Mouse (Mus musculus) gastrocnemius, adult 2 months (tissue): Measurements from ENCODE around the gene Zfp688. TPM values are rescaled to one million over a fixed set of nuclear protein-coding genes. Genes with fewer than 3 reads are reported as not detected.
"Not testable (repeated sequence)": the region's sequence is repeated elsewhere in the genome, so short reads cannot be mapped to it uniquely, and the experiment has no call there.

Experiments
- DNase-seq: peaks from one replicate; pipeline ENCODE4 v3.0.0; 2022
- H3K27ac ChIP-seq: fragments of 200-600 bp; 2 replicates; pipeline ENCODE4 v1.8.1; 2022; ENCODE audit warnings: mild to moderate bottlenecking
- H3K4me3 ChIP-seq: fragments of 200-600 bp; 2 replicates; pipeline ENCODE4 v1.8.1; 2022; ENCODE audit warnings: mild to moderate bottlenecking, moderate library complexity
- CTCF ChIP-seq: fragments of 200-600 bp; IDR thresholded peaks from 2 replicates; pipeline ENCODE4 v1.8.1; 2022; ENCODE audit warnings: antibody characterized with exemption, mild to moderate bottlenecking, moderate library complexity
- intact Hi-C: fragments of 180-260 bp; cut with DNase I; formaldehyde crosslinking; loops from one replicate; pipeline ENCODE4 v1.15.1; 2025
- total RNA-seq, 2 experiments: library from RNA; stranded (reverse); gene quantifications; 2 replicates each; pipeline ENCODE4 v1.2.3; 2021

Zfp688 gene
- total RNA-seq, 2 experiments from 2014 or later, result 1.5 to 2.1 TPM

- TF ChIP-seq CTCF, result peak; percentile 17; the same call in 1 of the 2 replicates
- Histone ChIP-seq H3K27ac (no peak overlapping the region), H3K4me3 (no peak overlapping the region)
- intact Hi-C loops, result no loop called here
- no peak for DNase-seq
These were observed 18.9 kb downstream of the Zfp688 start for GRCm38 (mm10) chr7:127402980-127403379.

DNA sequence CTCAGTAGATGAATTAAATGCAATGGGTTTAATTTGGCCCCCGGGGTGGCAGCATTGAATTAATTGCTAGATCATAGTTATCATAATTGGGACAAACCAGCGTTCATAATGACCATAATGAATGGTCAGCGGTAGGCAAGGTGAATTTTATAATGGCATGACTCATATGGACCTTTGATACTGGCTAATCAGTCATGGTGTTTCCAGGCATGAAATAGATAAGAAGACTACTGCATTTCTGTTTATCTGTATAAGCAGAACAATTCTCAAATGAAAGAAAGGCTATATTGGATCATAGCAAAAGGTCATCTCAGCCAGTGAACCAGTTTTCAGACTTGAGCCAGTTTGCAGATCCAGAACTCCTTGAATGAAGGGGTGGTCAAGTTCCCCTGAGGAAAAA, 21.5 kb downstream of the Zfp688 start:
- DNase-seq, result no peak
- no peak for TF ChIP-seq CTCF
- Histone ChIP-seq H3K27ac (no peak overlapping the region), H3K4me3 (no peak overlapping the region)
- intact Hi-C loops, result no loop called here

- peak overlapping the region; percentile 93 for H3K27ac ChIP-seq
- no peak for TF ChIP-seq CTCF
- no peak for DNase-seq
- intact Hi-C loops, result loop anchor here (2.0 kb wide), 1 partner anchor 29 kb away; no protein-coding TSS in a partner anchor
- H3K4me3 ChIP-seq, result peak overlapping the region; percentile 87
These were observed 27.9 kb downstream of the Zfp688 start for GRCm38 (mm10) chr7:127393944-127394333.

- Histone ChIP-seq H3K4me3 (peak within 1 kb of the TSS; percentile 87), H3K27ac (peak within 1 kb of the TSS; percentile 93)
- DNase-seq, result peak; percentile 96
- intact Hi-C loops, result no loop called here
- no peak for TF ChIP-seq CTCF
These were observed 28.5 kb downstream of the Zfp688 start, which contains the start of gene E430018J23Rik for GRCm38 (mm10) chr7:127393157-127393943. E430018J23Rik (minus strand) TSS chr7:127393629.

GRCm38 (mm10) chr7:127392251-127392824, 29.5 kb downstream of the Zfp688 start:
- Histone ChIP-seq H3K27ac (peak overlapping the region; percentile 93; the same call in 1 of the 2 replicates), H3K4me3 (peak overlapping the region; percentile 87)
- DNase-seq, result no peak
- TF ChIP-seq CTCF, result no peak
- intact Hi-C loops, result no loop called here

DNA sequence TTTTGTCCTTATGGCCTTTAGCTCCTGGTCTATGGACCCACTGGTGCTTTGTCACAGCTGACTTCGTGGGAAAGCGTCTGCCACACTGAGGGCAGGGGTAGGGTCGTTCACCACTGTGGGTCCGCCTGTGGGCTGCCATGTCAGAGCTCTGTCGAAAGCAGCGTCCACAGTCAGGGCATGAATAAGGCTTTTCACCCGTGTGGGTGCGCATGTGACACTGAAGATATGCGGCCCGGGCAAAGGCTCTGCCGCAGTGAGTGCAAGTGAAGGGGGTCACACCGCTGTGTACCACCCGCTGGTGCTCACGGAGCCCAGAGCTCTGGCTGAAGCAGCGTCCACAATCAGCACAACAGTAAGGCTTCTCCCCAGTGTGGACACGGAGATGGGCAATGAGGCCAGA, 30.3 kb downstream of the Zfp688 start:
- intact Hi-C loops, result no loop called here
- Histone ChIP-seq H3K4me3 (no peak overlapping the region), H3K27ac (no peak overlapping the region)
- no peak for TF ChIP-seq CTCF
- DNase-seq, result no peak

- no peak for TF ChIP-seq CTCF
- DNase-seq, result no peak
- intact Hi-C loops, result no loop called here
- H3K4me3 ChIP-seq, result no peak overlapping the region
- no peak overlapping the region for H3K27ac ChIP-seq
These were observed 31.6 kb downstream of the Zfp688 start for GRCm38 (mm10) chr7:127390306-127390705.

GRCm38 (mm10) chr7:127388201-127388600, 33.7 kb downstream of the Zfp688 start:
- H3K4me3 ChIP-seq, DNase-seq, H3K27ac ChIP-seq, intact Hi-C loops: not testable (repeated sequence)

DNA sequence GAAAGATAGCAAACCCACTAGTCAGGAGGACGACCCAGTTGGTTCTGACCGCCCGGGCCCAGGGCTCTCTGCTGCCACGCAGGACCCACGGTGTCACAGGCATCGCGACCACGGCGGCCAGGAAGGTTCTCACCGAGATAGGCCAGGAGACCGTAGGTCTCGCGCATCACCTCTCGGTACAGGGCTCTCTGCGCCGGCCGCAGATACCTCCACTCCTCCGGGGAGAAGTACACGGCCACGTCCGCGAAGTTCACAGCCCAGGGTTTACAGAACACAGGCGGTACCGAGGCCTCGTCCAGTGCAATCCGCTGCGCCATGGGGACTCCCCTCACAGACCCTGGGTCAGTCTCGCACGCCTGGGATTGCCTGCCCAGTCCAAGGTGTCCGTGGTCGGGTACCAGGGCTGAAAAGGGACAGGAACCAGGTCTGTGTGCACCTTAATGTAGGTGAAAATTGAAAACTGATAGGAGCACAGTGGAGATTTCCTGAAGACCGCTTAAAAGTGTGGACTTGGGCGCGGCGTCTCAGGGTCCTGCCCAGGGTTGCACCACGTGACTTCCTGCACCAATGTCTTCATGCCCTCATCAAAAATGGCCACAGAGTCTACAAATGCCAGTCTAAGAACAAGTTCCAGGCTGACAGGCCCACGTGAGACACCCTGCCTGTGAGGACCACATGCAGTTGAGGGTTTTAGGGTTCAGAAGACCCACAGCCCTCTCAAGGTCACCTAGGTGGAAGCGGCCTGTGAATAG, 35.1 kb downstream of the Zfp688 start, which contains the start of gene 9130019O22Rik:
TSS of gene 9130019O22Rik (minus strand) at position 526 of the 752 bp plus-strand sequence.
- DNase-seq, result peak; percentile 91
- H3K4me3 ChIP-seq, result peak within 1 kb of the TSS; percentile 88
- intact Hi-C loops, result no loop called here
- H3K27ac ChIP-seq, result peak within 1 kb of the TSS; percentile 91
- TF ChIP-seq CTCF, result no peak

- H3K4me3 ChIP-seq, result not testable (repeated sequence)
These were observed 36.3 kb downstream of the Zfp688 start for GRCm38 (mm10) chr7:127385560-127385959.

GRCm38 (mm10) chr7:127378310-127378921, 43.5 kb downstream of the Zfp688 start:
- no peak for DNase-seq
- Histone ChIP-seq H3K4me3 (no peak overlapping the region), H3K27ac (no peak overlapping the region)
- TF ChIP-seq CTCF, result no peak
- intact Hi-C loops, result no loop called here

More at GRCm38 (mm10) chr7:127385560-127385959, 36.3 kb downstream of the Zfp688 start:
- H3K27ac ChIP-seq, DNase-seq, intact Hi-C loops: not testable (repeated sequence)
